Mouse (Mus musculus) E14TG2a.4 (cell line): ENCODE data around the gene Pdzph1.

ENCODE experiments used
- H3K27me3 ChIP-seq: 2 replicates; pipeline ENCODE4 v1.6.1; 2014; ENCODE audit warnings: low read length, control low read depth; ENCODE audit not compliant: insufficient read depth
- H3K36me3 ChIP-seq: 2 replicates; pipeline ENCODE4 v1.6.1; 2014; ENCODE audit warnings: low read length, control low read depth; ENCODE audit not compliant: insufficient read depth
- H3K4me1 ChIP-seq: replicated peaks from 2 replicates; pipeline ENCODE4 v1.6.1; 2014; ENCODE audit warnings: low read depth, low read length, control low read depth
- H3K4me3 ChIP-seq: replicated peaks from 2 replicates; pipeline ENCODE4 v1.5.1; 2014; ENCODE audit warnings: mild to moderate bottlenecking, low read length
- H3K9me3 ChIP-seq: 2 replicates; pipeline ENCODE4 v1.6.1; 2014; ENCODE audit warnings: low read length, control low read depth
- CTCF ChIP-seq: conservative IDR thresholded peaks from 2 replicates; pipeline ENCODE4 v1.5.1; 2014; ENCODE audit warnings: low read length
- NANOG ChIP-seq: IDR thresholded peaks from 2 replicates; pipeline ENCODE4 v1.6.1; 2014; ENCODE audit warnings: borderline replicate concordance, low read length, mixed read lengths
- POU5F1 ChIP-seq: IDR thresholded peaks from 2 replicates; pipeline ENCODE4 v1.6.1; 2014; ENCODE audit warnings: low read length, borderline replicate concordance

Pdzph1 gene

DNA sequence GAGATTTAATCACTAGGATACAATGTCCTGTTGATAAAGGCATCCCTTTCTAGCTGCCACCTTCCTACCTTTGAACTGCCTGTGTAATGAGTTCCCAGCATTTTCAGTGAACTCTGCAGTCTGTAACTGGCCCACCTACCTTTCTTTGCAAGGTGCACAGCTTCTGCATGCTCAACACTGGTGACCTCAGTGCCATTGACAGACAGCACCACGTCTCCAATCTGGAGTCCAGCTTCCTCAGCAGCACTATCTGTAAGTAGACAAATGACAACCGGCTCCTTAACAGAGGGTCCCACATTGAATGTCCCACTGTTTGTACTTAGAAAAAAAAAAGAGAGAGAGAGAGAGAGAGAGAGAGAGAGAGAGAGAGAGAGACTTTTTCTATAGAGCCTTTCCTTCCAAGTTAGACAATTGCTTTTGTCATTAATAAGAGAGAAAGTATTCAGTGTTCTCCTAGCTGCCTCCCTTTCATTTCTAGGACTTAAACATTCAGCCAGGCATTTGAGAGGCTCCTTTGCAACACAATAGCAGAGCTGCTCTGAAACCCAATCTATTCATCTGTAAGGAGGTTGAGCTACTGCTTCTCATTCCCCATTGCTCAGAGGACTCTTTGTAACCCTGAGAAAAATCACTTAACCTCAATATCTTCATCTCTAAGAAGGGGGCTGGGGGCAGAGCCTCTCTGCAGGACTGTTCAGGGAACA is 58.7 kb downstream of the Pdzph1 start:
- Histone ChIP-seq H3K36me3 (no peaks in the 10 kb centered on the region), H3K9me3 (no peaks in the 10 kb centered on the region), H3K4me1 (peaks cover 24% of the 10 kb centered on the region), H3K4me3 (0 out of 2 replicates have a peak overlapping the region, but pooled peaks have one; percentile 4), H3K27me3 (no peaks in the 10 kb centered on the region)
- peak; percentile 73; the same call in 1 of the 2 replicates for TF ChIP-seq NANOG
- no peak for TF ChIP-seq POU5F1

GRCm38 (mm10) chr17:58924754-58925546 is 66.2 kb downstream of the Pdzph1 start:
- Histone ChIP-seq H3K9me3 (no peaks in the 10 kb centered on the region), H3K4me1 (no peaks in the 10 kb centered on the region)

GRCm38 (mm10) chr17:58923901-58924476 is 67.2 kb downstream of the Pdzph1 start:
- Histone ChIP-seq H3K27me3 (no peaks in the 10 kb centered on the region), H3K4me1 (peaks cover 4% of the 10 kb centered on the region; the same call in 1 of the 2 replicates), H3K9me3 (no peaks in the 10 kb centered on the region), H3K36me3 (no peaks in the 10 kb centered on the region), H3K4me3 (no peak overlapping the region)
- TF ChIP-seq CTCF (no peak), POU5F1 (no peak), NANOG (no peak)

More at GRCm38 (mm10) chr17:58924754-58925546, 66.2 kb downstream of the Pdzph1 start:
- Histone ChIP-seq H3K36me3 (no peaks in the 10 kb centered on the region), H3K27me3 (no peaks in the 10 kb centered on the region), H3K4me3 (no peak overlapping the region)
- TF ChIP-seq POU5F1: no peak
- TF ChIP-seq NANOG: no peak
- TF ChIP-seq CTCF: no peak

DNA sequence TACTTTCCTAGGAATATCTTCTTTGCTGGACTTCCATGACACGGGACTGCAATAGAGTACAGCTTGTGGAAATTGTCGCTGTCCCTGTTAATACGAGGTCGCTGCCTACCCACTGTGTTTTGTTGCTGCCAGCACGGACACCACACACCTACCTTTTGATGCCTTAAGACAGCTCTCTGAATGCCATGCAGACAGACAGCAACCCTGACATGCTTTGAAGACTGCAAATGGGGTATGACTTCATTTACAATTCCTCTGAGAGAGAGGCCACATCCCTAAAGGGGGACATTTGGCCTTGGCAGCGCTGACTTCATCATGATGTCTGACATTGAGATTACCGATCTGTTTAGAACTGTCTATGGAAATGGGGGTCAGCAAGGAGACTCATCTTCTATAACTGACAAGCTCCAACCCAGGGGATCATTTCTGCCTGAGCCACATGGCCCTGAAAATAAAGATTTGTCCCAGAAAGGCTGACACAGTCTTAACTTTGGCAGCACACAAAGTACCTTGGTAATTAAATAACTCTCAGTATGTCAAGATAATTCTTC is 67.8 kb downstream of the Pdzph1 start:
- TF ChIP-seq NANOG: no peak
- no peak for TF ChIP-seq CTCF
- no peaks in the 10 kb centered on the region for H3K36me3 ChIP-seq
- no peaks in the 10 kb centered on the region for H3K27me3 ChIP-seq
- H3K9me3 ChIP-seq: no peaks in the 10 kb centered on the region
- H3K4me1 ChIP-seq: peaks cover 4% of the 10 kb centered on the region; the same call in 1 of the 2 replicates
- H3K4me3 ChIP-seq: no peak overlapping the region

GRCm38 (mm10) chr17:58922821-58923220 is 68.4 kb downstream of the Pdzph1 start:
- Histone ChIP-seq H3K4me3 (no peak overlapping the region), H3K4me1 (peaks cover 4% of the 10 kb centered on the region; the same call in 1 of the 2 replicates), H3K36me3 (no peaks in the 10 kb centered on the region), H3K27me3 (no peaks in the 10 kb centered on the region), H3K9me3 (no peaks in the 10 kb centered on the region)
- no peak for TF ChIP-seq POU5F1
- no peak for TF ChIP-seq NANOG
- no peak for TF ChIP-seq CTCF

GRCm38 (mm10) chr17:58919927-58920326 is 71.2 kb downstream of the Pdzph1 start:
- H3K9me3 ChIP-seq: no peaks in the 10 kb centered on the region
- no peaks in the 10 kb centered on the region for H3K36me3 ChIP-seq
- H3K4me3 ChIP-seq: no peak overlapping the region
- peaks cover 4% of the 10 kb centered on the region; the same call in 1 of the 2 replicates for H3K4me1 ChIP-seq
- TF ChIP-seq CTCF (no peak), NANOG (no peak), POU5F1 (no peak)
- H3K27me3 ChIP-seq: no peaks in the 10 kb centered on the region

DNA sequence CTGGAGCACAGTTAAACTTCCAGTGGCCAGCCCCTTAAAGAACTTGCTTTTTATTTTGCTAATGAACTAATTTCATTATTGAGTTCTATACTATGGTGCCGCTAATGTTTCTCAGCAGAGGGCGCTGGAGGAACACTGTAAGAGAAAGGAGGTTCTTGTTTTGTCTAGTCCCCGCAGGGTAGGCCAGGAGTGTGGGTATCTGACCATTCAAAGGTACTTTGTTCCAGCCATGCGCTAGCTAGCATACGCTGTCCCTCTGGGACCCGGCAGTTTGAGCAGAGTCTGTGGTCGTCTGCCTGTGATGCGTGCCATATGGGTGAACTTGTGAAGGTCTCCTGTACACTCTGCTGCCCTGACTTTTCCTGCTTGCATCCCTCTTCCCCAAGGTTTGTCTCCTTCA is 72.1 kb downstream of the Pdzph1 start:
- Histone ChIP-seq H3K27me3 (no peaks in the 10 kb centered on the region), H3K9me3 (no peaks in the 10 kb centered on the region), H3K36me3 (no peaks in the 10 kb centered on the region), H3K4me1 (peaks cover 4% of the 10 kb centered on the region; the same call in 1 of the 2 replicates), H3K4me3 (no peak overlapping the region)
- TF ChIP-seq CTCF (peak; percentile 39), NANOG (no peak)

DNA sequence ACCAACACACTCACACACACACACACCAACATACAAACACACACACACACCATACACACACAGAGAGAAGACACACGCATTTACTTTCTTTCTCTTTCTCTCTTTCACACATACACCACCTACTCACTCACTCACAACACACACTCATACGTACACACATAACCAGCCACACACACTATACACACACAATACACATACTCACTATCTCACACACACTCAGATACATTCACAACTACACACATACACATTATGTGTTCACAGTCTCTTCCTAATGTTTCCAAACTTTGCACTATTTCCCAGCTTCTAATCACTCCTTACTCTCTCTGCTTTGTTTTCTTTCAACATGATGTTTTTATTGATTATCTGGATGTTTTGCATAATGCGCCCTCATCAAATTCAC is 72.6 kb downstream of the Pdzph1 start:
- H3K36me3 ChIP-seq: no peaks in the 10 kb centered on the region
- no peaks in the 10 kb centered on the region for H3K27me3 ChIP-seq
- TF ChIP-seq POU5F1: no peak
- TF ChIP-seq NANOG: no peak
- no peak for TF ChIP-seq CTCF
- peaks cover 4% of the 10 kb centered on the region; the same call in 1 of the 2 replicates for H3K4me1 ChIP-seq
- no peaks in the 10 kb centered on the region for H3K9me3 ChIP-seq
- H3K4me3 ChIP-seq: no peak overlapping the region
